Mouse (Mus musculus) adrenal gland, postnatal 36 days (tissue): ENCODE measurements around the gene Gm10337. TPM values are rescaled to one million over a fixed set of nuclear protein-coding genes. Genes with fewer than 3 reads are reported as not detected.

Experiments
- total RNA-seq, 2 experiments: library from RNA; stranded (reverse); gene quantifications; 2 replicates each; pipeline ENCODE4 v1.2.3; 2021

The Gm10337 gene
- total RNA-seq, 2 experiments from 2014 or later = not detected

Other genes with a start within 250 kb of the Gm10337 start
- gene Rarg, start 246.2 kb upstream of the Gm10337 start, total RNA-seq = 10 to 100 TPM; 21.7 to 30.4 TPM
- gene Gm9918, start 233.2 kb upstream of the Gm10337 start, total RNA-seq = not detected
- gene Mfsd5, start 224.3 kb upstream of the Gm10337 start, total RNA-seq = 10 to 100 TPM; 39.0 to 40.0 TPM
- 1 to 10 TPM; 3.2 to 3.6 TPM for gene Espl1, start 207.5 kb upstream of the Gm10337 start, total RNA-seq
- gene Pfdn5, start 177.6 kb upstream of the Gm10337 start, total RNA-seq = 100 to 1,000 TPM; 420 TPM
- 10 to 100 TPM; 59.0 to 59.1 TPM for gene Myg1, start 172.0 kb upstream of the Gm10337 start, total RNA-seq
- 10 to 100 TPM; 13.7 to 16.2 TPM for gene Aaas, start 153.0 kb upstream of the Gm10337 start, total RNA-seq
- gene Sp7, start 136.5 kb upstream of the Gm10337 start, total RNA-seq = under 1 TPM in 1 of 2 experiments, not detected in 1; 0.16 TPM
- 10 to 100 TPM; 78.9 to 79.7 TPM for gene Sp1, start 97.6 kb upstream of the Gm10337 start, total RNA-seq
- 1 to 10 TPM; 1.2 to 2.5 TPM for gene Amhr2, start 58.4 kb upstream of the Gm10337 start, total RNA-seq
- 100 to 1,000 TPM; 112 to 116 TPM for gene Prr13, start 44.7 kb upstream of the Gm10337 start, total RNA-seq
- gene Pcbp2, start 33.2 kb upstream of the Gm10337 start, total RNA-seq = 100 to 1,000 TPM; 724 to 759 TPM
- 1 to 10 TPM; 8.0 to 8.9 TPM for gene Map3k12, start 13.3 kb downstream of the Gm10337 start, total RNA-seq
- 10 to 100 TPM; 32.5 to 33.5 TPM for gene Tarbp2, start 14.5 kb downstream of the Gm10337 start, total RNA-seq
- 1 to 10 TPM; 2.5 to 3.6 TPM for gene Npff, start 21.2 kb downstream of the Gm10337 start, total RNA-seq
- gene Gm28047, start 121.3 kb downstream of the Gm10337 start, total RNA-seq = 1 to 10 TPM; 1.2 to 1.4 TPM
- 10 to 100 TPM; 65.5 to 66.3 TPM for gene Atf7, start 121.7 kb downstream of the Gm10337 start, total RNA-seq
- gene Atp5g2, start 168.6 kb downstream of the Gm10337 start, total RNA-seq = 10 to 100 TPM; 16.8 to 20.8 TPM
- gene Calcoco1, start 218.5 kb downstream of the Gm10337 start, total RNA-seq = 100 to 1,000 TPM in 1 of 2 experiments, 10 to 100 TPM in 1; 92.7 to 110 TPM